Mouse (Mus musculus) CH12.LX (cell line): ENCODE data around the gene Asns. TPM values are rescaled to one million over a fixed set of nuclear protein-coding genes. Genes with fewer than 3 reads are reported as not detected.

ENCODE experiments used
- DNase-seq: peaks from one replicate; pipeline ENCODE4 v3.0.0-alpha.2; 2013; ENCODE audit errors: extremely low read depth
- H3K27ac ChIP-seq: 2 replicates; pipeline ENCODE4 v1.5.1; 2012; ENCODE audit warnings: low read depth, mild to moderate bottlenecking, control low read depth, moderate library complexity; ENCODE audit not compliant: insufficient read depth
- H3K27me3 ChIP-seq: replicated peaks from 2 replicates; pipeline ENCODE3; 2012; ENCODE audit warnings: inconsistent platforms
- H3K36me3 ChIP-seq, 2 experiments: replicated peaks in 1 of 2; 2 replicates each; pipeline versions ENCODE3 to v1.6.1; 2012; ENCODE audit warnings: inconsistent platforms in 1 of 2, low read length in 1 of 2, mild to moderate bottlenecking in 1 of 2, mixed read lengths in 1 of 2, moderate library complexity in 1 of 2; ENCODE audit not compliant: control insufficient read depth in 1 of 2, insufficient read depth in 1 of 2
- H3K4me1 ChIP-seq, 2 experiments: 2 replicates each; pipeline ENCODE4 v1.6.1; 2012; ENCODE audit warnings: inconsistent platforms in 1 of 2, moderate library complexity in 1 of 2; ENCODE audit not compliant: insufficient read depth in 2 of 2, control insufficient read depth in 1 of 2
- H3K4me2 ChIP-seq: 2 replicates; pipeline ENCODE4 v1.6.1; 2012; ENCODE audit warnings: low read depth, mild to moderate bottlenecking, control low read depth; ENCODE audit not compliant: poor library complexity, insufficient read depth, severe bottlenecking
- H3K4me3 ChIP-seq, 3 experiments: fragments of 150-350 bp in 1 of 3; sonication (generic) in 1 of 3; replicated peaks in 1 of 3; 2 replicates each; pipeline versions ENCODE3 to v1.5.1; 2011 to 2012; ENCODE audit warnings: low read depth in 2 of 3, low read length in 2 of 3, mild to moderate bottlenecking in 2 of 3, moderate library complexity in 2 of 3, control low read depth in 1 of 3, improper control_type of control experiment in 1 of 3, inconsistent platforms in 1 of 3, mixed read lengths in 1 of 3; ENCODE audit not compliant: poor library complexity in 1 of 3
- H3K79me2 ChIP-seq: replicated peaks from 2 replicates; pipeline ENCODE4 v1.6.1; 2012; ENCODE audit warnings: mild to moderate bottlenecking, moderate library complexity; ENCODE audit not compliant: control insufficient read depth, poor library complexity, insufficient read depth, severe bottlenecking; ENCODE audit errors: extremely low read depth
- H3K9ac ChIP-seq: 2 replicates; pipeline ENCODE4 v1.6.1; 2012; ENCODE audit warnings: low read depth, mild to moderate bottlenecking, control low read depth, moderate library complexity; ENCODE audit not compliant: insufficient read depth
- H3K9me3 ChIP-seq: replicated peaks from 2 replicates; pipeline ENCODE3; 2012; ENCODE audit warnings: low read length, inconsistent platforms, mixed read lengths
- CHD1 ChIP-seq: IDR thresholded peaks from 2 replicates; pipeline ENCODE4 v1.6.1; 2012; ENCODE audit warnings: low read depth, low read length, improper control_type of control experiment, inconsistent platforms
- CTCF ChIP-seq, 2 experiments: IDR thresholded peaks in 1 of 2; conservative IDR thresholded peaks in 1 of 2; 2 replicates each; pipeline ENCODE4 v1.5.1; 2011 to 2012; ENCODE audit warnings: low read depth in 2 of 2, low read length in 2 of 2, improper control_type of control experiment in 1 of 2, inconsistent platforms in 1 of 2, mild to moderate bottlenecking in 1 of 2, moderate library complexity in 1 of 2
- E2F4 ChIP-seq: IDR thresholded peaks from 2 replicates; pipeline ENCODE4 v1.6.1; 2011; ENCODE audit warnings: low read depth, low read length, improper control_type of control experiment; ENCODE audit not compliant: insufficient replicate concordance
- ELF1 ChIP-seq: IDR thresholded peaks from 2 replicates; pipeline ENCODE4 v1.6.1; 2014; ENCODE audit warnings: low read depth, mild to moderate bottlenecking, inconsistent platforms, low read length, improper control_type of control experiment
- IRF4 ChIP-seq: IDR thresholded peaks from 2 replicates; pipeline ENCODE4 v1.6.1; 2014; ENCODE audit warnings: low read depth, mild to moderate bottlenecking, inconsistent platforms, low read length, improper control_type of control experiment
- JUN ChIP-seq: IDR thresholded peaks from 2 replicates; pipeline ENCODE4 v1.6.1; 2011; ENCODE audit warnings: low read depth, mild to moderate bottlenecking, low read length, improper control_type of control experiment, moderate library complexity; ENCODE audit not compliant: insufficient read depth
- MAFK ChIP-seq: IDR thresholded peaks from 2 replicates; pipeline ENCODE4 v1.6.1; 2011; ENCODE audit warnings: low read length, improper control_type of control experiment; ENCODE audit not compliant: insufficient replicate concordance
- MEF2A ChIP-seq: IDR thresholded peaks from 2 replicates; pipeline ENCODE4 v1.6.1; 2014; ENCODE audit warnings: low read depth, mild to moderate bottlenecking, inconsistent platforms, low read length, improper control_type of control experiment, borderline replicate concordance
- RAD21 ChIP-seq: IDR thresholded peaks from 2 replicates; pipeline ENCODE4 v1.6.1; 2011; ENCODE audit warnings: low read depth, mild to moderate bottlenecking, low read length, improper control_type of control experiment, moderate library complexity
- SMC3 ChIP-seq: IDR thresholded peaks from 2 replicates; pipeline ENCODE4 v1.6.1; 2011; ENCODE audit warnings: low read depth, low read length, improper control_type of control experiment
- TCF12 ChIP-seq: IDR thresholded peaks from 2 replicates; pipeline ENCODE4 v1.6.1; 2014; ENCODE audit warnings: low read depth, mild to moderate bottlenecking, inconsistent platforms, low read length, improper control_type of control experiment
- USF1 ChIP-seq: IDR thresholded peaks from 2 replicates; pipeline ENCODE4 v1.6.1; 2014; ENCODE audit warnings: low read depth, mild to moderate bottlenecking, inconsistent platforms, low read length, improper control_type of control experiment
- ZC3H11A ChIP-seq: IDR thresholded peaks from 2 replicates; pipeline ENCODE4 v1.6.1; 2012; ENCODE audit warnings: low read depth, mild to moderate bottlenecking, inconsistent platforms, low read length, improper control_type of control experiment
- ZNF384 ChIP-seq: IDR thresholded peaks from 2 replicates; pipeline ENCODE4 v1.6.1; 2012; ENCODE audit warnings: low read depth, low read length, improper control_type of control experiment, inconsistent platforms
- dilution Hi-C: fragments of 300-500 bp; cut with MboI; formaldehyde crosslinking; loops from 2 replicates; pipeline ENCODE4 v1.14.3; 2020; ENCODE audit warnings: low sequenced_read_pairs; ENCODE audit not compliant: extremely low pct_unique_long_range_greater_than_20kb, extremely low pct_ligation_motif_present
- in situ Hi-C: fragments of 300-500 bp; cut with MboI; formaldehyde crosslinking; loops from 3 replicates; pipeline ENCODE4 v1.14.3; 2019; ENCODE audit warnings: low sequenced_read_pairs, low pct_ligation_motif_present, low pct_unique_long_range_greater_than_20kb, mixed read lengths
- polyA plus RNA-seq: library from polyadenylated mRNA; unstranded; fragments of >175 nt; gene quantifications from 2 replicates; pipeline ENCODE4 v1.2.1, GENCODE M21; 2012; ENCODE audit warnings: low read depth; ENCODE audit not compliant: insufficient read length
- total RNA-seq, 2 experiments: library from RNA; depleted of rRNA; stranded (reverse); fragments of 300-350 nt in 1 of 2; fragments of >200 nt in 1 of 2; gene quantifications; 2 replicates each; pipeline ENCODE4 v1.2.3; 2012 to 2014

The Asns gene
- total and polyA plus RNA-seq, 3 experiments: not detected

DNA sequence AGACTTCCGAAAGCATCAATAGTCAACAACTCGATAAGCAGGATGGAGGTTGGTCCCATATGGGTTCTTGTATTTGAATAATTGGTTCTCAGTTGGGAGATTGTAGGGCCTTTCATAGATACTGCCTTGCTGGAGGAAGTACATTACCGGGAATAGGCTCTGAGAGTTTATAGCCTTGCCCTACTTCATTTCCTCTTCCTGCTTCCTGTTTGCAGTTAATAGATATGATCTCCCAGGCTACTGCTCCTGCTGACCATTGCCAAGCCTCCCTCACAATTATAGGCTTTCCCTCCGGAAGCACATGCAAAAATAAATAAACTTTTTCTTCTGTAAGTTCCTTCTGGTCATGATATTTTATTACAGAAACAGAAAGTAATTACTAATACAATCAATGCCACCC is 31.6 kb downstream of the Asns start:
- H3K4me3 ChIP-seq: no peak overlapping the region
- dilution Hi-C loops: no loop called here

DNA sequence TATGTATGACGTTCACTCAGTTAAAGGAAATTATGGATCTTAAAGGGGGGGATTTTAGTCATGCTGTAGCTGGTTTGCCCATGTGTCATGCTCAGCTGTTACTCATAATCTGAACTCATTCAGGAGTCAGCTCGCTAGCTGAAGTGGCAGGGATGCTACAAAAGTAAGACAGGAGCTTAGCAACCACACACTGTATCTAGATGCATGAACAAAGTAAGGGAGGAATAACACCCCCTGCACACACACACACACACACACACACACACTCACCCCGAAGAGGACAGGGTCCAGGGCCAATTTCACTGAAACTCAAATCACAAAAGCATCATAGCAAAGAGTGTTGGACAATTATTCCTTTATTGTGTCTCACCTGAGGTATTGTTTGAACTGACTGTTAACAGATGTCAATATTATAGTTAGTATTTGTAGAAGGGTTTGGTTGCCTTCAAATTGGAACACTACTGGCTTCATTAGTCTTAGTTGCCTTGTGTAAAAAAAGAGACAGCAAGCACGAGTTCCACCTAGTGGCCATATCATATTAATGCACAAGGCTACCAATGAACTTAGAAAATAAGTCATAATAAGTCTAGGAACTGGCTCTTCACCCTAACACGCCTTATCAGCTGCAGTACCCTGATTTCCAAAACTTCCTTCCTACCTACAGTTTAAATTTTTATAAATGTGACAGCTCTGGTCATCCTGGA is 32.5 kb downstream of the Asns start:
- peak; percentile 60 for DNase-seq
- H3K9ac ChIP-seq: no peak overlapping the region
- H3K27me3 ChIP-seq: no peaks in the 10 kb centered on the region
- H3K9me3 ChIP-seq: no peaks in the 10 kb centered on the region
- H3K27ac ChIP-seq: no peak overlapping the region
- no peaks in the 10 kb centered on the region for H3K36me3 ChIP-seq
- H3K4me2 ChIP-seq: no peak overlapping the region
- TF ChIP-seq CTCF (conservative IDR thresholded peaks at IDR 0.05 in 1 of 2, IDR thresholded peaks at IDR 0.05 in 1 of 2; ENCODE audit: low read depth in 2 of 2, low read length in 2 of 2) (peak; percentile 50 to 77; a peak in 3 of 4 replicates), JUN (no peak), MEF2A (no peak), ZC3H11A (no peak), ZNF384 (peak; percentile 71), IRF4 (no peak), USF1 (no peak), TCF12 (no peak), SMC3 (peak; percentile 57), CHD1 (no peak), RAD21 (peak; percentile 71)
- no peaks in the 10 kb centered on the region for H3K79me2 ChIP-seq
- H3K4me1 ChIP-seq: peaks cover 0 to 7% of the 10 kb centered on the region in 2 experiments; a peak in 1 of 4 replicates
- in situ Hi-C loops: loop anchor here (25.0 kb wide), 1 partner anchor 723 kb away; no protein-coding TSS in a partner anchor
- dilution Hi-C loops: no loop called here
- H3K4me3 ChIP-seq: no peak overlapping the region

More for the DNA sequence above, 31.6 kb downstream of the Asns start:
- DNase-seq: no peak
- H3K27ac ChIP-seq: no peak overlapping the region
- peaks cover 0 to 7% of the 10 kb centered on the region in 2 experiments; a peak in 1 of 4 replicates for H3K4me1 ChIP-seq
- H3K9me3 ChIP-seq: no peaks in the 10 kb centered on the region
- TF ChIP-seq ELF1: no peak
- no peak for TF ChIP-seq ZNF384
- no peak for TF ChIP-seq MAFK
- no peak for TF ChIP-seq E2F4
- H3K4me2 ChIP-seq: no peak overlapping the region
- H3K27me3 ChIP-seq: no peaks in the 10 kb centered on the region
- no peaks in the 10 kb centered on the region for H3K79me2 ChIP-seq
- in situ Hi-C loops: loop anchor here (25.0 kb wide), 1 partner anchor 724 kb away; no protein-coding TSS in a partner anchor
- no peaks in the 10 kb centered on the region for H3K36me3 ChIP-seq
- no peak overlapping the region for H3K9ac ChIP-seq
